Mouse (Mus musculus) adipocyte (in vitro differentiated cells): ENCODE data around the gene Hoxa4.
A peak's percentile ranks its signal among the peaks of the same experiment; 100 is the strongest.

Experiments used
- DNase-seq: peaks from one replicate; pipeline ENCODE4 v3.0.0-alpha.2; 2016; ENCODE audit warnings: low spot score

The Hoxa4 gene

GRCm38 (mm10) chr6:52216691-52217458 is 25.3 kb upstream of the Hoxa4 start:
- DNase-seq, result no peak

- DNase-seq, result no peak
Measured at GRCm38 (mm10) chr6:52215771-52216535, 24.4 kb upstream of the Hoxa4 start.

- no peak for DNase-seq
Measured at GRCm38 (mm10) chr6:52215070-52215469, 23.5 kb upstream of the Hoxa4 start.

- peak; percentile 40 for DNase-seq
Measured at GRCm38 (mm10) chr6:52214271-52214670, 22.7 kb upstream of the Hoxa4 start.

GRCm38 (mm10) chr6:52213119-52213986 is 21.8 kb upstream of the Hoxa4 start, which contains the start of the genes Hoxa3 and Gm28308:
Gene Hoxa3 (minus strand): TSS chr6:52213336.
Gene Gm28308 (minus strand): TSS chr6:52213339.
- peak; percentile 91 for DNase-seq

GRCm38 (mm10) chr6:52212556-52213118 is 21.1 kb upstream of the Hoxa4 start:
- peak; percentile 87 for DNase-seq

- DNase-seq, result peak; percentile 52
Measured at GRCm38 (mm10) chr6:52211961-52212360, 20.4 kb upstream of the Hoxa4 start.

- DNase-seq, result peak; percentile 91
Measured at GRCm38 (mm10) chr6:52211170-52211935, 19.8 kb upstream of the Hoxa4 start.

- DNase-seq, result no peak
Measured at GRCm38 (mm10) chr6:52209685-52210046, 18.1 kb upstream of the Hoxa4 start.

- no peak for DNase-seq
Measured at GRCm38 (mm10) chr6:52208868-52209684, 17.5 kb upstream of the Hoxa4 start.

GRCm38 (mm10) chr6:52208072-52208867 is 16.7 kb upstream of the Hoxa4 start, which contains the start of gene Hoxa6:
Gene Hoxa6 (minus strand): TSS chr6:52208722.
- DNase-seq, result no peak

- DNase-seq, result no peak
Measured at GRCm38 (mm10) chr6:52207684-52207976, 16.1 kb upstream of the Hoxa4 start.

GRCm38 (mm10) chr6:52206882-52207683 is 15.5 kb upstream of the Hoxa4 start:
- DNase-seq, result no peak

- no peak for DNase-seq
Measured at GRCm38 (mm10) chr6:52205638-52206621, 14.4 kb upstream of the Hoxa4 start.

- no peak for DNase-seq
Measured at GRCm38 (mm10) chr6:52205221-52205620, 13.7 kb upstream of the Hoxa4 start.

- peak; percentile 90 for DNase-seq
Measured at GRCm38 (mm10) chr6:52204050-52204752, 12.6 kb upstream of the Hoxa4 start, which contains the start of gene Hoxa5. Gene Hoxa5 (minus strand): TSS chr6:52204587.
